Mouse (Mus musculus) stomach, embryonic 15.5 days (tissue): ENCODE data around the gene Gne. TPM values are rescaled to one million over a fixed set of nuclear protein-coding genes. Genes with fewer than 3 reads are reported as not detected.
"Not testable (repeated sequence)": the region's sequence is repeated elsewhere in the genome, so short reads cannot be mapped to it uniquely, and the experiment has no call there.

ENCODE experiments used
- ATAC-seq: fragments of 200-750 bp; cut with Nextera tagmentation; 2 replicates; pipeline ENCODE4 v1.8.0; 2017; ENCODE audit warnings: low read depth, moderate number of reproducible peaks, moderate TSS enrichment; ENCODE audit not compliant: insufficient read depth, low FRiP score
- H3K27ac ChIP-seq: fragments of 300-500 bp; sonication (generic); 2 replicates; pipeline ENCODE4 v1.5.1; 2015; ENCODE audit warnings: mild to moderate bottlenecking, inconsistent platforms
- H3K27me3 ChIP-seq: fragments of 300-500 bp; sonication (generic); replicated peaks from 2 replicates; pipeline ENCODE4 v1.6.1; 2015; ENCODE audit warnings: inconsistent platforms
- H3K36me3 ChIP-seq: fragments of 300-500 bp; sonication (generic); 2 replicates; pipeline ENCODE4 v1.6.1; 2015; ENCODE audit warnings: inconsistent platforms
- H3K4me1 ChIP-seq: fragments of 300-500 bp; sonication (generic); 2 replicates; pipeline ENCODE4 v1.6.1; 2015; ENCODE audit warnings: inconsistent platforms
- H3K4me2 ChIP-seq: fragments of 300-500 bp; sonication (generic); 2 replicates; pipeline ENCODE4 v1.6.1; 2015; ENCODE audit warnings: mild to moderate bottlenecking, inconsistent platforms
- H3K4me3 ChIP-seq: fragments of 300-500 bp; sonication (generic); replicated peaks from 2 replicates; pipeline ENCODE4 v1.5.1; 2015; ENCODE audit warnings: inconsistent platforms
- H3K9ac ChIP-seq: fragments of 300-500 bp; sonication (generic); 2 replicates; pipeline ENCODE4 v1.6.1; 2015; ENCODE audit warnings: inconsistent platforms
- H3K9me3 ChIP-seq: fragments of 300-500 bp; sonication (generic); 2 replicates; pipeline ENCODE4 v1.6.1; 2016; ENCODE audit warnings: inconsistent platforms
- WGBS: fragments of 180-500 bp; shearing (Covaris S2); methylation state at CpG from one replicate; pipeline ENCODE4 v1.1.7; 2015; 5-methylcytosine and 5-hydroxymethylcytosine counted together
- polyA plus RNA-seq: library from polyadenylated mRNA; unstranded; fragments of >200 nt; fragmentation: Nextera tagmentation; extraction: Ambion mirVana; gene quantifications from 2 replicates; pipeline ENCODE4 v1.2.1, GENCODE M21; 2015

Gene Gne
- polyA plus RNA-seq, 1 experiment from 2014 or later: 27.8 TPM

GRCm38 (mm10) chr4:44043182-44043581 is 40.8 kb downstream of the Gne start:
- not testable (repeated sequence) for H3K4me2 ChIP-seq, H3K27me3 ChIP-seq, H3K4me3 ChIP-seq, ATAC-seq, H3K27ac ChIP-seq, H3K4me1 ChIP-seq, H3K9me3 ChIP-seq, H3K9ac ChIP-seq
- 90% methylated on average over 4 of the region's 4 CpGs for WGBS
- peaks cover 22% of the 10 kb centered on the region for H3K36me3 ChIP-seq

- Histone ChIP-seq H3K36me3 (peaks cover 22% of the 10 kb centered on the region), H3K4me1 (no peaks in the 10 kb centered on the region), H3K9ac (no peak overlapping the region), H3K27me3 (no peaks in the 10 kb centered on the region), H3K4me3 (no peak overlapping the region), H3K27ac (no peak overlapping the region), H3K9me3 (no peaks in the 10 kb centered on the region), H3K4me2 (no peak overlapping the region)
- no peak for ATAC-seq
- 68% methylated on average over 5 of the region's 5 CpGs for WGBS
These were observed 41.5 kb downstream of the Gne start for GRCm38 (mm10) chr4:44042429-44042828.

- Histone ChIP-seq H3K27me3 (no peaks in the 10 kb centered on the region), H3K9ac (no peak overlapping the region), H3K4me3 (no peak overlapping the region), H3K27ac (no peak overlapping the region), H3K36me3 (peaks cover 27% of the 10 kb centered on the region), H3K4me2 (no peak overlapping the region), H3K4me1 (no peaks in the 10 kb centered on the region), H3K9me3 (no peaks in the 10 kb centered on the region)
- ATAC-seq: no peak
- 84% methylated on average over 4 of the region's 4 CpGs for WGBS
These were observed 43.2 kb downstream of the Gne start for GRCm38 (mm10) chr4:44040802-44041201.

- 71% methylated on average over 5 of the region's 5 CpGs for WGBS
- H3K4me2 ChIP-seq: no peak overlapping the region
- H3K36me3 ChIP-seq: peaks cover 35% of the 10 kb centered on the region
- H3K27ac ChIP-seq: no peak overlapping the region
- no peaks in the 10 kb centered on the region for H3K27me3 ChIP-seq
- no peaks in the 10 kb centered on the region for H3K4me1 ChIP-seq
- no peak for ATAC-seq
- H3K4me3 ChIP-seq: no peak overlapping the region
- H3K9me3 ChIP-seq: no peaks in the 10 kb centered on the region
- no peak overlapping the region for H3K9ac ChIP-seq
These were observed 47.5 kb downstream of the Gne start for GRCm38 (mm10) chr4:44036455-44036854.

- H3K27ac ChIP-seq: no peak overlapping the region
- peaks cover 48% of the 10 kb centered on the region for H3K36me3 ChIP-seq
- H3K9me3 ChIP-seq: no peaks in the 10 kb centered on the region
- H3K9ac ChIP-seq: no peak overlapping the region
- WGBS: 89% methylated on average over 5 of the region's 5 CpGs
- no peaks in the 10 kb centered on the region for H3K27me3 ChIP-seq
- no peak overlapping the region for H3K4me3 ChIP-seq
- ATAC-seq: no peak
- H3K4me2 ChIP-seq: no peak overlapping the region
- H3K4me1 ChIP-seq: peaks cover 12% of the 10 kb centered on the region
These were observed 52.5 kb downstream of the Gne start for GRCm38 (mm10) chr4:44031521-44031920.

GRCm38 (mm10) chr4:44029661-44030066 is 54.3 kb downstream of the Gne start:
- 90% methylated on average over 15 of the region's 15 CpGs for WGBS
- H3K36me3 ChIP-seq: peaks cover 63% of the 10 kb centered on the region
- H3K4me2 ChIP-seq: no peak overlapping the region
- H3K4me1 ChIP-seq: peaks cover 12% of the 10 kb centered on the region
- no peak overlapping the region for H3K27ac ChIP-seq
- H3K4me3 ChIP-seq: no peak overlapping the region
- H3K9ac ChIP-seq: no peak overlapping the region
- no peak for ATAC-seq
- no peaks in the 10 kb centered on the region for H3K27me3 ChIP-seq
- no peaks in the 10 kb centered on the region for H3K9me3 ChIP-seq

GRCm38 (mm10) chr4:44028303-44029135 is 55.5 kb downstream of the Gne start:
- peaks cover 12% of the 10 kb centered on the region for H3K4me1 ChIP-seq
- H3K4me2 ChIP-seq: peak overlapping the region; percentile 8; the same call in 1 of the 2 replicates
- no peaks in the 10 kb centered on the region for H3K27me3 ChIP-seq
- no peaks in the 10 kb centered on the region for H3K9me3 ChIP-seq
- peak overlapping the region; percentile 57; the same call in 1 of the 2 replicates for H3K27ac ChIP-seq
- peak; percentile 79; the same call in 1 of the 2 replicates for ATAC-seq
- no peak overlapping the region for H3K9ac ChIP-seq
- H3K36me3 ChIP-seq: peaks cover 71% of the 10 kb centered on the region
- H3K4me3 ChIP-seq: no peak overlapping the region
- 32% methylated on average over 16 of the region's 16 CpGs for WGBS

- Histone ChIP-seq H3K4me3 (no peak overlapping the region), H3K9me3 (no peaks in the 10 kb centered on the region), H3K4me1 (peaks cover 12% of the 10 kb centered on the region), H3K9ac (no peak overlapping the region), H3K4me2 (no peak overlapping the region), H3K27me3 (no peaks in the 10 kb centered on the region), H3K27ac (no peak overlapping the region), H3K36me3 (peaks cover 63% of the 10 kb centered on the region)
- no peak for ATAC-seq
- 89% methylated on average over 6 of the region's 6 CpGs for WGBS
These were observed 58.4 kb downstream of the Gne start for GRCm38 (mm10) chr4:44025570-44025969.

- Histone ChIP-seq H3K4me2 (no peak overlapping the region), H3K9me3 (no peaks in the 10 kb centered on the region), H3K4me3 (no peak overlapping the region), H3K27me3 (no peaks in the 10 kb centered on the region), H3K36me3 (peaks cover 62% of the 10 kb centered on the region), H3K9ac (no peak overlapping the region), H3K4me1 (peaks cover 12% of the 10 kb centered on the region), H3K27ac (no peak overlapping the region)
- WGBS: 90% methylated on average over 6 of the region's 6 CpGs
- no peak for ATAC-seq
These were observed 59.7 kb downstream of the Gne start for GRCm38 (mm10) chr4:44024241-44024640.

GRCm38 (mm10) chr4:44023681-44024080 is 60.3 kb downstream of the Gne start:
- no peak overlapping the region for H3K4me2 ChIP-seq
- H3K9ac ChIP-seq: no peak overlapping the region
- no peaks in the 10 kb centered on the region for H3K9me3 ChIP-seq
- H3K27ac ChIP-seq: no peak overlapping the region
- 94% methylated on average over 9 of the region's 9 CpGs for WGBS
- H3K4me1 ChIP-seq: peaks cover 10% of the 10 kb centered on the region
- no peak overlapping the region for H3K4me3 ChIP-seq
- H3K27me3 ChIP-seq: no peaks in the 10 kb centered on the region
- peaks cover 61% of the 10 kb centered on the region for H3K36me3 ChIP-seq
- ATAC-seq: no peak

GRCm38 (mm10) chr4:44022766-44023165 is 61.2 kb downstream of the Gne start:
- Histone ChIP-seq H3K9me3 (no peaks in the 10 kb centered on the region), H3K4me3 (no peak overlapping the region), H3K27ac (no peak overlapping the region), H3K4me2 (no peak overlapping the region), H3K27me3 (no peaks in the 10 kb centered on the region), H3K36me3 (peaks cover 61% of the 10 kb centered on the region), H3K4me1 (peaks cover 1% of the 10 kb centered on the region; the same call in 1 of the 2 replicates), H3K9ac (no peak overlapping the region)
- 95% methylated on average over 11 of the region's 11 CpGs for WGBS
- ATAC-seq: no peak

- H3K4me3 ChIP-seq: no peak overlapping the region
- WGBS: 82% methylated on average over 4 of the region's 4 CpGs
- no peak overlapping the region for H3K27ac ChIP-seq
- H3K9ac ChIP-seq: no peak overlapping the region
- H3K4me1 ChIP-seq: no peaks in the 10 kb centered on the region
- no peaks in the 10 kb centered on the region for H3K27me3 ChIP-seq
- ATAC-seq: no peak
- H3K4me2 ChIP-seq: no peak overlapping the region
- H3K9me3 ChIP-seq: no peaks in the 10 kb centered on the region
- peaks cover 57% of the 10 kb centered on the region for H3K36me3 ChIP-seq
These were observed 61.7 kb downstream of the Gne start for GRCm38 (mm10) chr4:44022323-44022722.
